Mouse (Mus musculus) cerebellum, postnatal 10 days (tissue): Measurements from ENCODE around the gene Lrrfip2.

Source experiments
- DNase-seq, 2 experiments: peaks; one replicate each; pipeline ENCODE4 v3.0.0; 2021; ENCODE audit warnings: mixed read lengths in 2 of 2

The Lrrfip2 gene

GRCm38 (mm10) chr9:111118252-111118890, 979 bp downstream of the Lrrfip2 start:
- peak; percentile 67 to 69 for DNase-seq

- no peak for DNase-seq
These were observed 1.6 kb downstream of the Lrrfip2 start for GRCm38 (mm10) chr9:111118891-111119441.

- no peak for DNase-seq
These were observed 5.1 kb downstream of the Lrrfip2 start for GRCm38 (mm10) chr9:111122446-111122845.

- no peak for DNase-seq
These were observed 5.9 kb downstream of the Lrrfip2 start for GRCm38 (mm10) chr9:111123336-111123735.

- DNase-seq, result no peak
These were observed 7.0 kb downstream of the Lrrfip2 start for GRCm38 (mm10) chr9:111124440-111124839.

- DNase-seq, result no peak
These were observed 9.3 kb downstream of the Lrrfip2 start for GRCm38 (mm10) chr9:111126735-111127134.

GRCm38 (mm10) chr9:111127749-111128148, 10.4 kb downstream of the Lrrfip2 start:
- no peak for DNase-seq

- DNase-seq, result no peak
These were observed 12.7 kb downstream of the Lrrfip2 start for GRCm38 (mm10) chr9:111130126-111130525.

- DNase-seq, result no peak
These were observed 20.8 kb downstream of the Lrrfip2 start for GRCm38 (mm10) chr9:111138161-111138560.

GRCm38 (mm10) chr9:111142721-111143120, 25.3 kb downstream of the Lrrfip2 start:
- peak; percentile 36 to 64 for DNase-seq

GRCm38 (mm10) chr9:111143387-111143786, 26.0 kb downstream of the Lrrfip2 start:
- no peak for DNase-seq

- DNase-seq, result no peak
These were observed 27.3 kb downstream of the Lrrfip2 start for GRCm38 (mm10) chr9:111144711-111145110.

- DNase-seq, result no peak
These were observed 28.3 kb downstream of the Lrrfip2 start for GRCm38 (mm10) chr9:111145497-111146190.

- DNase-seq, result no peak
These were observed 28.9 kb downstream of the Lrrfip2 start for GRCm38 (mm10) chr9:111146216-111146798.

- no peak for DNase-seq
These were observed 30.6 kb downstream of the Lrrfip2 start for GRCm38 (mm10) chr9:111148006-111148405.

GRCm38 (mm10) chr9:111148414-111148813, 31.0 kb downstream of the Lrrfip2 start:
- no peak for DNase-seq

- peak; percentile 12 to 14 for DNase-seq
These were observed 32.0 kb downstream of the Lrrfip2 start for GRCm38 (mm10) chr9:111149188-111149945.

- DNase-seq, result no peak
These were observed 35.0 kb downstream of the Lrrfip2 start for GRCm38 (mm10) chr9:111152314-111152897.

GRCm38 (mm10) chr9:111153026-111153425, 35.6 kb downstream of the Lrrfip2 start:
- DNase-seq, result no peak

GRCm38 (mm10) chr9:111155764-111156458, 38.5 kb downstream of the Lrrfip2 start:
- DNase-seq, result no peak

- no peak for DNase-seq
These were observed 42.2 kb downstream of the Lrrfip2 start for GRCm38 (mm10) chr9:111159562-111159961.

GRCm38 (mm10) chr9:111161213-111161612, 43.8 kb downstream of the Lrrfip2 start:
- no peak for DNase-seq
